Mouse (Mus musculus) midbrain, embryonic 13.5 days (tissue): ENCODE measurements at regions not wholly inside any gene's neighbourhood (a gene's known extent, or its start where the extent isn't known, plus 50 kb on each side); places are given as distances from the start of the nearest gene placed in this dataset.
A peak's percentile ranks its signal among the peaks of the same experiment; 100 is the strongest.

Experiments used
- ATAC-seq: fragments of 200-750 bp; cut with Nextera tagmentation; 2 replicates; pipeline ENCODE4 v1.8.0; 2017; ENCODE audit warnings: mild to moderate bottlenecking, moderate TSS enrichment, moderate library complexity
- H3K27ac ChIP-seq: fragments of 300-500 bp; sonication (generic); 2 replicates; pipeline ENCODE4 v1.5.1; 2015; ENCODE audit warnings: inconsistent platforms, mild to moderate bottlenecking, moderate library complexity
- H3K27me3 ChIP-seq: fragments of 300-500 bp; sonication (generic); 2 replicates; pipeline ENCODE4 v1.6.1; 2015; ENCODE audit warnings: mild to moderate bottlenecking, inconsistent platforms
- H3K36me3 ChIP-seq: fragments of 300-500 bp; sonication (generic); 2 replicates; pipeline ENCODE4 v1.6.1; 2015; ENCODE audit warnings: mild to moderate bottlenecking, inconsistent platforms
- H3K4me1 ChIP-seq: fragments of 300-500 bp; sonication (generic); replicated peaks from 2 replicates; pipeline ENCODE4 v1.6.1; 2015; ENCODE audit warnings: inconsistent platforms
- H3K4me2 ChIP-seq: fragments of 300-500 bp; sonication (generic); replicated peaks from 2 replicates; pipeline ENCODE4 v1.6.1; 2015; ENCODE audit warnings: moderate library complexity, mild to moderate bottlenecking, inconsistent platforms
- H3K4me3 ChIP-seq: fragments of 300-500 bp; sonication (generic); replicated peaks from 2 replicates; pipeline ENCODE4 v1.5.1; 2015; ENCODE audit warnings: mild to moderate bottlenecking, inconsistent platforms
- H3K9ac ChIP-seq: fragments of 300-500 bp; sonication (generic); replicated peaks from 2 replicates; pipeline ENCODE4 v1.6.1; 2015; ENCODE audit warnings: mild to moderate bottlenecking, inconsistent platforms
- H3K9me3 ChIP-seq: fragments of 300-500 bp; sonication (generic); 2 replicates; pipeline ENCODE4 v1.6.1; 2016; ENCODE audit warnings: mild to moderate bottlenecking, inconsistent platforms
- WGBS: fragments of 180-500 bp; shearing (Covaris S2); methylation state at CpG from one replicate; pipeline ENCODE4 v1.1.7; 2015; 5-methylcytosine and 5-hydroxymethylcytosine counted together

- no peaks in the 10 kb centered on the region for H3K9me3 ChIP-seq
- 54% methylated on average over 8 of the region's 8 CpGs for WGBS
- no peaks in the 10 kb centered on the region for H3K36me3 ChIP-seq
- H3K27me3 ChIP-seq = no peaks in the 10 kb centered on the region
- no peak overlapping the region for H3K27ac ChIP-seq
- H3K9ac ChIP-seq = no peak overlapping the region
- H3K4me1 ChIP-seq = peaks cover 15% of the 10 kb centered on the region
- H3K4me2 ChIP-seq = no peak overlapping the region
- H3K4me3 ChIP-seq = no peak overlapping the region
- ATAC-seq = peak; percentile 78; the same call in 1 of the 2 replicates
These were observed 118.1 kb upstream of the Dpyd start for GRCm38 (mm10) chr3:118443742-118444332.

- no peak for ATAC-seq
- no peak overlapping the region for H3K27ac ChIP-seq
- WGBS = 83% methylated on average over 4 of the region's 4 CpGs
- H3K9me3 ChIP-seq = no peaks in the 10 kb centered on the region
- H3K4me2 ChIP-seq = no peak overlapping the region
- H3K36me3 ChIP-seq = no peaks in the 10 kb centered on the region
- H3K27me3 ChIP-seq = no peaks in the 10 kb centered on the region
- H3K9ac ChIP-seq = no peak overlapping the region
- H3K4me1 ChIP-seq = peaks cover 15% of the 10 kb centered on the region
- no peak overlapping the region for H3K4me3 ChIP-seq
These were observed 116.6 kb upstream of the Dpyd start for GRCm38 (mm10) chr3:118445360-118445759.

GRCm38 (mm10) chr3:118459636-118460035 lies 102.3 kb upstream of the Dpyd start:
- Histone ChIP-seq H3K4me1 (no peaks in the 10 kb centered on the region), H3K27ac (no peak overlapping the region), H3K36me3 (no peaks in the 10 kb centered on the region), H3K9ac (no peak overlapping the region), H3K4me2 (no peak overlapping the region), H3K4me3 (no peak overlapping the region), H3K27me3 (no peaks in the 10 kb centered on the region), H3K9me3 (no peaks in the 10 kb centered on the region)
- no peak for ATAC-seq
- 95% methylated on average over 2 of the region's 2 CpGs for WGBS

GRCm38 (mm10) chr3:118465611-118466010 lies 96.3 kb upstream of the Dpyd start:
- 91% methylated on average over 2 of the region's 2 CpGs for WGBS
- H3K4me2 ChIP-seq = no peak overlapping the region
- H3K27ac ChIP-seq = no peak overlapping the region
- no peaks in the 10 kb centered on the region for H3K27me3 ChIP-seq
- H3K9me3 ChIP-seq = no peaks in the 10 kb centered on the region
- no peaks in the 10 kb centered on the region for H3K4me1 ChIP-seq
- no peaks in the 10 kb centered on the region for H3K36me3 ChIP-seq
- no peak overlapping the region for H3K4me3 ChIP-seq
- no peak for ATAC-seq
- H3K9ac ChIP-seq = no peak overlapping the region

GRCm38 (mm10) chr3:118472215-118472799 lies 89.6 kb upstream of the Dpyd start:
- no peak overlapping the region for H3K9ac ChIP-seq
- H3K27me3 ChIP-seq = no peaks in the 10 kb centered on the region
- WGBS = 70% methylated on average over 10 of the region's 10 CpGs
- no peaks in the 10 kb centered on the region for H3K36me3 ChIP-seq
- no peak overlapping the region for H3K27ac ChIP-seq
- ATAC-seq = no peak
- no peak overlapping the region for H3K4me2 ChIP-seq
- no peak overlapping the region for H3K4me3 ChIP-seq
- no peaks in the 10 kb centered on the region for H3K9me3 ChIP-seq
- peaks cover 5% of the 10 kb centered on the region for H3K4me1 ChIP-seq

GRCm38 (mm10) chr3:118478065-118478464 lies 83.9 kb upstream of the Dpyd start:
- Histone ChIP-seq H3K4me3 (no peak overlapping the region), H3K9me3 (no peaks in the 10 kb centered on the region), H3K27me3 (no peaks in the 10 kb centered on the region), H3K27ac (no peak overlapping the region), H3K9ac (no peak overlapping the region), H3K4me1 (no peaks in the 10 kb centered on the region), H3K36me3 (no peaks in the 10 kb centered on the region), H3K4me2 (no peak overlapping the region)
- no peak for ATAC-seq
- 90% methylated on average over 8 of the region's 8 CpGs for WGBS

- Histone ChIP-seq H3K36me3 (no peaks in the 10 kb centered on the region), H3K27ac (no peak overlapping the region), H3K4me2 (no peak overlapping the region), H3K27me3 (no peaks in the 10 kb centered on the region), H3K9ac (no peak overlapping the region), H3K4me1 (no peaks in the 10 kb centered on the region), H3K9me3 (no peaks in the 10 kb centered on the region), H3K4me3 (no peak overlapping the region)
- 77% methylated on average over 8 of the region's 8 CpGs for WGBS
- no peak for ATAC-seq
These were observed 81.2 kb upstream of the Dpyd start for GRCm38 (mm10) chr3:118480515-118481248.

GRCm38 (mm10) chr3:118485966-118486365 lies 76.0 kb upstream of the Dpyd start:
- H3K4me1 ChIP-seq = 0 out of 2 replicates have a peak, but pooled peaks cover 4% of the 10 kb centered on the region
- no peak overlapping the region for H3K4me3 ChIP-seq
- H3K9me3 ChIP-seq = no peaks in the 10 kb centered on the region
- H3K27ac ChIP-seq = no peak overlapping the region
- ATAC-seq = no peak
- H3K27me3 ChIP-seq = no peaks in the 10 kb centered on the region
- no peak overlapping the region for H3K9ac ChIP-seq
- no peak overlapping the region for H3K4me2 ChIP-seq
- 61% methylated on average over 2 of the region's 2 CpGs for WGBS
- no peaks in the 10 kb centered on the region for H3K36me3 ChIP-seq

GRCm38 (mm10) chr3:118487408-118487807 lies 74.5 kb upstream of the Dpyd start:
- H3K4me2 ChIP-seq = no peak overlapping the region
- H3K9me3 ChIP-seq = no peaks in the 10 kb centered on the region
- 0 out of 2 replicates have a peak, but pooled peaks cover 4% of the 10 kb centered on the region for H3K4me1 ChIP-seq
- H3K27me3 ChIP-seq = no peaks in the 10 kb centered on the region
- WGBS = 66% methylated on average over 8 of the region's 8 CpGs
- H3K27ac ChIP-seq = no peak overlapping the region
- H3K4me3 ChIP-seq = no peak overlapping the region
- no peaks in the 10 kb centered on the region for H3K36me3 ChIP-seq
- ATAC-seq = no peak
- H3K9ac ChIP-seq = no peak overlapping the region

GRCm38 (mm10) chr3:118491101-118491500 lies 70.8 kb upstream of the Dpyd start:
- Histone ChIP-seq H3K9me3 (no peaks in the 10 kb centered on the region), H3K4me2 (no peak overlapping the region), H3K36me3 (no peaks in the 10 kb centered on the region), H3K4me1 (0 out of 2 replicates have a peak, but pooled peaks cover 4% of the 10 kb centered on the region), H3K9ac (no peak overlapping the region), H3K27ac (no peak overlapping the region), H3K27me3 (no peaks in the 10 kb centered on the region), H3K4me3 (no peak overlapping the region)
- no peak for ATAC-seq
- 93% methylated on average over 1 of the region's 1 CpGs for WGBS

- no peak for ATAC-seq
- Histone ChIP-seq H3K4me3 (no peak overlapping the region), H3K27me3 (no peaks in the 10 kb centered on the region), H3K9ac (no peak overlapping the region), H3K4me1 (0 out of 2 replicates have a peak, but pooled peaks cover 4% of the 10 kb centered on the region), H3K9me3 (no peaks in the 10 kb centered on the region), H3K36me3 (no peaks in the 10 kb centered on the region), H3K27ac (no peak overlapping the region), H3K4me2 (no peak overlapping the region)
- 91% methylated on average over 5 of the region's 5 CpGs for WGBS
These were observed 70.1 kb upstream of the Dpyd start for GRCm38 (mm10) chr3:118491871-118492270.

GRCm38 (mm10) chr3:118494611-118495010 lies 67.3 kb upstream of the Dpyd start:
- 90% methylated on average over 1 of the region's 1 CpGs for WGBS
- Histone ChIP-seq H3K36me3 (no peaks in the 10 kb centered on the region), H3K9me3 (no peaks in the 10 kb centered on the region), H3K4me1 (no peaks in the 10 kb centered on the region), H3K27me3 (no peaks in the 10 kb centered on the region), H3K9ac (no peak overlapping the region), H3K4me3 (no peak overlapping the region), H3K27ac (no peak overlapping the region), H3K4me2 (no peak overlapping the region)
- ATAC-seq = no peak
